Mouse (Mus musculus): ENCODE data around the gene Sez6. TPM values are rescaled to one million over a fixed set of nuclear protein-coding genes. Genes with fewer than 3 reads are reported as not detected.

The Sez6 gene
- polyA plus RNA-seq, 1 experiment from 2014 or later, result 0.15 TPM

GRCm38 (mm10) chr11:77892883-77893282 is 37.7 kb upstream of the Sez6 start:
- no peaks in the 10 kb centered on the region for H3K9me3 ChIP-seq (ENCODE audit: control insufficient read depth, low read length)
- H3K4me1 ChIP-seq (ENCODE audit: control insufficient read depth in 2 of 2, insufficient read depth in 2 of 2, low read length in 2 of 2), result peaks cover 22 to 34% of the 10 kb centered on the region in 2 experiments
- H3K4me2 ChIP-seq (ENCODE audit: low read length), result peak overlapping the region; percentile 39; the same call in 1 of the 2 replicates
- 25% methylated on average over 5 of the region's 5 CpGs for WGBS
- H3K27ac ChIP-seq (replicated peaks in 1 of 2; ENCODE audit: control insufficient read depth in 1 of 2, insufficient read depth in 1 of 2, low read depth in 2 of 2, low read length in 2 of 2), result peak overlapping the region; percentile 74 to 84; a peak in 3 of 4 replicates
- no peak overlapping the region for H3K4me3 ChIP-seq (ENCODE audit: control insufficient read depth in 1 of 2, insufficient read depth in 1 of 2, low read depth in 1 of 2, low read length in 2 of 2)
- 0 out of 2 replicates have a peak overlapping the region, but pooled peaks have one; percentile 10 for H3K9ac ChIP-seq (ENCODE audit: low read length)
- ATAC-seq (ENCODE audit: insufficient number of reproducible peaks, insufficient read depth, low FRiP score, low read depth), result no peak
- H3K27me3 ChIP-seq (ENCODE audit: control insufficient read depth, insufficient read depth, low read length), result 0 out of 2 replicates have a peak, but pooled peaks cover 3% of the 10 kb centered on the region
- no peaks in the 10 kb centered on the region for H3K36me3 ChIP-seq (ENCODE audit: control insufficient read depth, insufficient read depth, low read length)

- Histone ChIP-seq H3K4me2 (ENCODE audit: low read length) (peak overlapping the region; percentile 39), H3K27ac (replicated peaks in 1 of 2; ENCODE audit: control insufficient read depth in 1 of 2, insufficient read depth in 1 of 2, low read depth in 2 of 2, low read length in 2 of 2) (peak overlapping the region; percentile 74 to 84), H3K4me1 (ENCODE audit: control insufficient read depth in 2 of 2, insufficient read depth in 2 of 2, low read length in 2 of 2) (peaks cover 22 to 33% of the 10 kb centered on the region in 2 experiments), H3K9ac (ENCODE audit: low read length) (0 out of 2 replicates have a peak overlapping the region, but pooled peaks have one; percentile 10), H3K27me3 (ENCODE audit: control insufficient read depth, insufficient read depth, low read length) (0 out of 2 replicates have a peak, but pooled peaks cover 3% of the 10 kb centered on the region), H3K9me3 (ENCODE audit: control insufficient read depth, low read length) (no peaks in the 10 kb centered on the region), H3K36me3 (ENCODE audit: control insufficient read depth, insufficient read depth, low read length) (no peaks in the 10 kb centered on the region), H3K4me3 (ENCODE audit: control insufficient read depth in 1 of 2, insufficient read depth in 1 of 2, low read depth in 1 of 2, low read length in 2 of 2) (no peak overlapping the region)
- WGBS, result 50% methylated on average over 6 of the region's 6 CpGs
- ATAC-seq (ENCODE audit: insufficient number of reproducible peaks, insufficient read depth, low FRiP score, low read depth), result no peak
Measured at GRCm38 (mm10) chr11:77893283-77893682, 37.3 kb upstream of the Sez6 start.

- Histone ChIP-seq H3K4me3 (ENCODE audit: control insufficient read depth in 1 of 2, insufficient read depth in 1 of 2, low read depth in 1 of 2, low read length in 2 of 2) (no peak within 1 kb of the TSS), H3K4me1 (ENCODE audit: control insufficient read depth in 2 of 2, insufficient read depth in 2 of 2, low read length in 2 of 2) (peaks cover 22 to 33% of the 10 kb centered on the region in 2 experiments), H3K9me3 (ENCODE audit: control insufficient read depth, low read length) (no peaks in the 10 kb centered on the region), H3K27ac (replicated peaks in 1 of 2; ENCODE audit: control insufficient read depth in 1 of 2, insufficient read depth in 1 of 2, low read depth in 2 of 2, low read length in 2 of 2) (peak within 1 kb of the TSS; percentile 74 to 84), H3K36me3 (ENCODE audit: control insufficient read depth, insufficient read depth, low read length) (no peaks in the 10 kb centered on the region), H3K27me3 (ENCODE audit: control insufficient read depth, insufficient read depth, low read length) (0 out of 2 replicates have a peak, but pooled peaks cover 6% of the 10 kb centered on the region), H3K4me2 (ENCODE audit: low read length) (peak within 1 kb of the TSS; percentile 39), H3K9ac (ENCODE audit: low read length) (0 out of 2 replicates have a peak within 1 kb of the TSS, but pooled peaks have one; percentile 10)
- WGBS, result 13% methylated on average over 11 of the region's 11 CpGs
- ATAC-seq (ENCODE audit: insufficient number of reproducible peaks, insufficient read depth, low FRiP score, low read depth), result peak; percentile 82
Measured at GRCm38 (mm10) chr11:77893787-77894718, 36.5 kb upstream of the Sez6 start, which contains the start of gene Pipox. TSS of gene Pipox (minus strand) at chr11:77894096.

- H3K9me3 ChIP-seq (ENCODE audit: control insufficient read depth, low read length), result no peaks in the 10 kb centered on the region
- H3K4me1 ChIP-seq (ENCODE audit: control insufficient read depth in 2 of 2, insufficient read depth in 2 of 2, low read length in 2 of 2), result peaks cover 22 to 33% of the 10 kb centered on the region in 2 experiments
- no peaks in the 10 kb centered on the region for H3K36me3 ChIP-seq (ENCODE audit: control insufficient read depth, insufficient read depth, low read length)
- ATAC-seq (ENCODE audit: insufficient number of reproducible peaks, insufficient read depth, low FRiP score, low read depth), result no peak
- no peak overlapping the region for H3K9ac ChIP-seq (ENCODE audit: low read length)
- H3K27ac ChIP-seq (replicated peaks in 1 of 2; ENCODE audit: control insufficient read depth in 1 of 2, insufficient read depth in 1 of 2, low read depth in 2 of 2, low read length in 2 of 2), result no peak overlapping the region
- no peak overlapping the region for H3K4me3 ChIP-seq (ENCODE audit: control insufficient read depth in 1 of 2, insufficient read depth in 1 of 2, low read depth in 1 of 2, low read length in 2 of 2)
- WGBS, result 84% methylated on average over 2 of the region's 2 CpGs
- no peak overlapping the region for H3K4me2 ChIP-seq (ENCODE audit: low read length)
- H3K27me3 ChIP-seq (ENCODE audit: control insufficient read depth, insufficient read depth, low read length), result 0 out of 2 replicates have a peak, but pooled peaks cover 6% of the 10 kb centered on the region
Measured at GRCm38 (mm10) chr11:77894967-77895366, 35.6 kb upstream of the Sez6 start.

- ATAC-seq (ENCODE audit: insufficient number of reproducible peaks, insufficient read depth, low FRiP score, low read depth), result no peak
- Histone ChIP-seq H3K9me3 (ENCODE audit: control insufficient read depth, low read length) (no peaks in the 10 kb centered on the region), H3K4me1 (ENCODE audit: control insufficient read depth in 2 of 2, insufficient read depth in 2 of 2, low read length in 2 of 2) (peaks cover 22 to 33% of the 10 kb centered on the region in 2 experiments), H3K9ac (ENCODE audit: low read length) (no peak overlapping the region), H3K27me3 (ENCODE audit: control insufficient read depth, insufficient read depth, low read length) (0 out of 2 replicates have a peak, but pooled peaks cover 6% of the 10 kb centered on the region), H3K36me3 (ENCODE audit: control insufficient read depth, insufficient read depth, low read length) (no peaks in the 10 kb centered on the region), H3K27ac (replicated peaks in 1 of 2; ENCODE audit: control insufficient read depth in 1 of 2, insufficient read depth in 1 of 2, low read depth in 2 of 2, low read length in 2 of 2) (no peak overlapping the region), H3K4me3 (ENCODE audit: control insufficient read depth in 1 of 2, insufficient read depth in 1 of 2, low read depth in 1 of 2, low read length in 2 of 2) (no peak overlapping the region), H3K4me2 (ENCODE audit: low read length) (no peak overlapping the region)
- WGBS, result 83% methylated on average over 9 of the region's 9 CpGs
Measured at GRCm38 (mm10) chr11:77896011-77896410, 34.6 kb upstream of the Sez6 start.

GRCm38 (mm10) chr11:77896480-77896819 is 34.1 kb upstream of the Sez6 start:
- 60% methylated on average over 6 of the region's 6 CpGs for WGBS
- 0 out of 2 replicates have a peak, but pooled peaks cover 6% of the 10 kb centered on the region for H3K27me3 ChIP-seq (ENCODE audit: control insufficient read depth, insufficient read depth, low read length)
- H3K27ac ChIP-seq (replicated peaks in 1 of 2; ENCODE audit: control insufficient read depth in 1 of 2, insufficient read depth in 1 of 2, low read depth in 2 of 2, low read length in 2 of 2), result no peak overlapping the region
- no peaks in the 10 kb centered on the region for H3K36me3 ChIP-seq (ENCODE audit: control insufficient read depth, insufficient read depth, low read length)
- no peak for ATAC-seq (ENCODE audit: insufficient number of reproducible peaks, insufficient read depth, low FRiP score, low read depth)
- peak overlapping the region; percentile 22 to 24; a peak in 2 of 4 replicates for H3K4me3 ChIP-seq (ENCODE audit: control insufficient read depth in 1 of 2, insufficient read depth in 1 of 2, low read depth in 1 of 2, low read length in 2 of 2)
- peak overlapping the region; percentile 41; the same call in 1 of the 2 replicates for H3K9ac ChIP-seq (ENCODE audit: low read length)
- peak overlapping the region; percentile 57 for H3K4me2 ChIP-seq (ENCODE audit: low read length)
- H3K9me3 ChIP-seq (ENCODE audit: control insufficient read depth, low read length), result no peaks in the 10 kb centered on the region
- peaks cover 22 to 33% of the 10 kb centered on the region in 2 experiments for H3K4me1 ChIP-seq (ENCODE audit: control insufficient read depth in 2 of 2, insufficient read depth in 2 of 2, low read length in 2 of 2)

All from heart, embryonic 14.5 days (tissue).